Mouse (Mus musculus) heart, postnatal 0 days (tissue): ENCODE measurements at regions not wholly inside any gene's neighbourhood (a gene's known extent, or its start where the extent isn't known, plus 50 kb on each side); places are given as distances from the start of the nearest gene placed in this dataset.

Experiments used
- ATAC-seq: fragments of 200-750 bp; cut with Nextera tagmentation; 2 replicates; pipeline ENCODE4 v1.8.0; 2017; ENCODE audit warnings: low read depth, moderate number of reproducible peaks, moderate library complexity; ENCODE audit not compliant: insufficient read depth
- DNase-seq: peaks from one replicate; pipeline ENCODE4 v3.0.0-alpha.2; 2016; ENCODE audit warnings: low spot score
- H3K27ac ChIP-seq: fragments of 300-500 bp; sonication (generic); 2 replicates; pipeline ENCODE4 v1.5.1; 2014; ENCODE audit warnings: low read depth, mild to moderate bottlenecking
- H3K27me3 ChIP-seq: fragments of 300-500 bp; sonication (generic); 2 replicates; pipeline ENCODE4 v1.6.1; 2014; ENCODE audit warnings: low read length, mixed read lengths; ENCODE audit not compliant: control insufficient read depth, insufficient read depth
- H3K36me3 ChIP-seq: fragments of 300-500 bp; sonication (generic); replicated peaks from 2 replicates; pipeline ENCODE4 v1.6.1; 2014; ENCODE audit warnings: low read length, mixed read lengths; ENCODE audit not compliant: control insufficient read depth, insufficient read depth
- H3K4me1 ChIP-seq: fragments of 300-500 bp; sonication (generic); 2 replicates; pipeline ENCODE4 v1.6.1; 2014; ENCODE audit warnings: antibody characterized with exemption; ENCODE audit not compliant: control insufficient read depth, insufficient read depth
- H3K4me2 ChIP-seq: fragments of 300-500 bp; sonication (generic); 2 replicates; pipeline ENCODE4 v1.6.1; 2014; ENCODE audit warnings: low read depth, mild to moderate bottlenecking, low read length, moderate library complexity
- H3K4me3 ChIP-seq: fragments of 300-500 bp; sonication (generic); 2 replicates; pipeline ENCODE4 v1.5.1; 2014; ENCODE audit warnings: low read depth, low read length
- H3K9ac ChIP-seq: fragments of 300-500 bp; sonication (generic); replicated peaks from 2 replicates; pipeline ENCODE4 v1.6.1; 2014; ENCODE audit warnings: low read depth, low read length, mixed read lengths
- H3K9me3 ChIP-seq: fragments of 300-500 bp; sonication (generic); replicated peaks from 2 replicates; pipeline ENCODE4 v1.6.1; 2016; ENCODE audit warnings: low read length; ENCODE audit not compliant: control insufficient read depth
- CTCF ChIP-seq: IDR thresholded peaks from 2 replicates; pipeline ENCODE4 v1.5.1; 2016; ENCODE audit warnings: antibody characterized with exemption, control low read depth, low read depth
- EP300 ChIP-seq: IDR thresholded peaks from 2 replicates; pipeline ENCODE4 v1.6.1; 2016; ENCODE audit warnings: antibody characterized with exemption, low read depth
- WGBS: fragments of 180-500 bp; shearing (Covaris S2); extraction: QIAGEN DNeasy Blood & Tissue Kit; methylation state at CpG from one replicate; pipeline ENCODE4 v1.1.7; 2014; 5-methylcytosine and 5-hydroxymethylcytosine counted together

- WGBS = 73% methylated on average over 11 of the region's 11 CpGs
- TF ChIP-seq CTCF (no peak), EP300 (no peak)
- no peaks in the 10 kb centered on the region for H3K9me3 ChIP-seq
- no peaks in the 10 kb centered on the region for H3K27me3 ChIP-seq
- DNase-seq (no peak), ATAC-seq (no peak)
- no peak overlapping the region for H3K4me3 ChIP-seq
- no peaks in the 10 kb centered on the region for H3K4me1 ChIP-seq
- no peak overlapping the region for H3K4me2 ChIP-seq
- H3K36me3 ChIP-seq = no peaks in the 10 kb centered on the region
- no peak overlapping the region for H3K9ac ChIP-seq
- H3K27ac ChIP-seq = no peak overlapping the region
Measured at GRCm38 (mm10) chr7:136229592-136229991, 513.4 kb upstream of the Mki67 start.

GRCm38 (mm10) chr7:136232177-136232576, 516.0 kb upstream of the Mki67 start:
- Histone ChIP-seq H3K9ac (no peak overlapping the region), H3K27me3 (no peaks in the 10 kb centered on the region), H3K4me1 (no peaks in the 10 kb centered on the region), H3K27ac (no peak overlapping the region), H3K9me3 (no peaks in the 10 kb centered on the region), H3K36me3 (no peaks in the 10 kb centered on the region), H3K4me3 (no peak overlapping the region), H3K4me2 (no peak overlapping the region)
- no peak for ATAC-seq
- no peak for TF ChIP-seq CTCF
- no peak for TF ChIP-seq EP300
- DNase-seq = no peak
- WGBS = 50% methylated on average over 4 of the region's 4 CpGs

- 78% methylated on average over 2 of the region's 2 CpGs for WGBS
- no peaks in the 10 kb centered on the region for H3K9me3 ChIP-seq
- no peaks in the 10 kb centered on the region for H3K36me3 ChIP-seq
- no peak overlapping the region for H3K27ac ChIP-seq
- H3K4me3 ChIP-seq = no peak overlapping the region
- no peak overlapping the region for H3K4me2 ChIP-seq
- no peaks in the 10 kb centered on the region; the same call in 1 of the 2 replicates for H3K27me3 ChIP-seq
- TF ChIP-seq EP300 (no peak), CTCF (no peak)
- no peaks in the 10 kb centered on the region for H3K4me1 ChIP-seq
- H3K9ac ChIP-seq = no peak overlapping the region
- no peak for ATAC-seq
- DNase-seq = no peak
Measured at GRCm38 (mm10) chr7:136235563-136235962, 519.4 kb upstream of the Mki67 start.

- TF ChIP-seq CTCF (no peak), EP300 (no peak)
- Histone ChIP-seq H3K4me1 (no peaks in the 10 kb centered on the region), H3K27me3 (no peaks in the 10 kb centered on the region; the same call in 1 of the 2 replicates), H3K9me3 (no peaks in the 10 kb centered on the region), H3K36me3 (no peaks in the 10 kb centered on the region), H3K4me2 (no peak overlapping the region), H3K4me3 (no peak overlapping the region), H3K27ac (no peak overlapping the region), H3K9ac (no peak overlapping the region)
- DNase-seq (no peak), ATAC-seq (no peak)
- WGBS = 83% methylated on average over 10 of the region's 10 CpGs
Measured at GRCm38 (mm10) chr7:136236391-136236790, 520.2 kb upstream of the Mki67 start.

- Histone ChIP-seq H3K36me3 (no peaks in the 10 kb centered on the region), H3K4me2 (no peak overlapping the region), H3K27ac (no peak overlapping the region), H3K27me3 (no peaks in the 10 kb centered on the region), H3K4me3 (no peak overlapping the region), H3K9ac (no peak overlapping the region), H3K4me1 (no peaks in the 10 kb centered on the region), H3K9me3 (no peaks in the 10 kb centered on the region)
- TF ChIP-seq CTCF = no peak
- no peak for TF ChIP-seq EP300
- no peak for ATAC-seq
- DNase-seq = no peak
- WGBS = 62% methylated on average over 6 of the region's 6 CpGs
Measured at GRCm38 (mm10) chr7:136265691-136266090, 549.5 kb upstream of the Mki67 start.

- H3K36me3 ChIP-seq = no peaks in the 10 kb centered on the region
- no peak for TF ChIP-seq CTCF
- no peak for TF ChIP-seq EP300
- no peaks in the 10 kb centered on the region for H3K4me1 ChIP-seq
- no peak for DNase-seq
- no peaks in the 10 kb centered on the region for H3K27me3 ChIP-seq
- no peak overlapping the region for H3K4me2 ChIP-seq
- H3K27ac ChIP-seq = no peak overlapping the region
- H3K9me3 ChIP-seq = no peaks in the 10 kb centered on the region
- WGBS = 79% methylated on average over 7 of the region's 7 CpGs
- H3K4me3 ChIP-seq = no peak overlapping the region
- no peak for ATAC-seq
- H3K9ac ChIP-seq = no peak overlapping the region
Measured at GRCm38 (mm10) chr7:136267716-136268489, 551.7 kb upstream of the Mki67 start.
